Mouse (Mus musculus) E14TG2a.4 (cell line): ENCODE measurements around the gene Tsc2.

Experiments used
- CTCF ChIP-seq: conservative IDR thresholded peaks from 2 replicates; pipeline ENCODE4 v1.5.1; 2014; ENCODE audit warnings: low read length
- NANOG ChIP-seq: IDR thresholded peaks from 2 replicates; pipeline ENCODE4 v1.6.1; 2014; ENCODE audit warnings: borderline replicate concordance, low read length, mixed read lengths
- POU5F1 ChIP-seq: IDR thresholded peaks from 2 replicates; pipeline ENCODE4 v1.6.1; 2014; ENCODE audit warnings: low read length, borderline replicate concordance

GRCm38 (mm10) chr17:24644875-24645721 lies 12.7 kb upstream of the Tsc2 start:
- TF ChIP-seq CTCF: no peak
- TF ChIP-seq POU5F1: no peak
- no peak for TF ChIP-seq NANOG
